Mouse (Mus musculus) MEL (cell line): ENCODE results near the gene Pakap. TPM values are rescaled to one million over a fixed set of nuclear protein-coding genes. Genes with fewer than 3 reads are reported as not detected.
A peak's percentile ranks its signal among the peaks of the same experiment; 100 is the strongest.

Source experiments
- DNase-seq: peaks from one replicate; pipeline ENCODE4 v3.0.0; 2011; ENCODE audit warnings: low read depth, low spot score
- H3K27ac ChIP-seq: 2 replicates; pipeline ENCODE4 v1.5.1; 2012; ENCODE audit warnings: low read depth, mild to moderate bottlenecking, control low read depth, low read length, moderate library complexity; ENCODE audit not compliant: control insufficient read depth
- H3K27me3 ChIP-seq, 2 experiments: fragments of 150-350 bp in 1 of 2; sonication (generic) in 1 of 2; 2 replicates each; pipeline ENCODE4 v1.6.1; 2012; ENCODE audit warnings: low read length in 2 of 2, mild to moderate bottlenecking in 2 of 2, improper control_type of control experiment in 1 of 2, moderate library complexity in 1 of 2; ENCODE audit not compliant: insufficient read depth in 2 of 2, control insufficient read depth in 1 of 2
- H3K36me3 ChIP-seq, 2 experiments: 2 replicates each; pipeline ENCODE4 v1.6.1; 2012 to 2014; ENCODE audit warnings: low read length in 2 of 2, improper control_type of control experiment in 1 of 2, inconsistent platforms in 1 of 2, mild to moderate bottlenecking in 1 of 2; ENCODE audit not compliant: insufficient read depth in 2 of 2, control insufficient read depth in 1 of 2
- H3K4me1 ChIP-seq, 2 experiments: fragments of 150-350 bp in 1 of 2; sonication (generic) in 1 of 2; 2 replicates each; pipeline ENCODE4 v1.6.1; 2012; ENCODE audit warnings: low read length in 2 of 2, improper control_type of control experiment in 1 of 2, mild to moderate bottlenecking in 1 of 2; ENCODE audit not compliant: insufficient read depth in 2 of 2, control insufficient read depth in 1 of 2
- H3K4me3 ChIP-seq, 2 experiments: fragments of 150-350 bp in 1 of 2; sonication (generic) in 1 of 2; 2 replicates each; pipeline ENCODE4 v1.5.1; 2012; ENCODE audit warnings: low read depth in 2 of 2, low read length in 2 of 2, mild to moderate bottlenecking in 2 of 2, moderate library complexity in 2 of 2, control low read depth in 1 of 2, improper control_type of control experiment in 1 of 2; ENCODE audit not compliant: control insufficient read depth in 1 of 2, insufficient read depth in 1 of 2
- H3K79me2 ChIP-seq: 2 replicates; pipeline ENCODE4 v1.6.1; 2012; ENCODE audit warnings: mild to moderate bottlenecking, low read length, moderate library complexity; ENCODE audit not compliant: control insufficient read depth, poor library complexity, insufficient read depth
- H3K9ac ChIP-seq: 2 replicates; pipeline ENCODE4 v1.6.1; 2012; ENCODE audit warnings: low read depth, mild to moderate bottlenecking, control low read depth, low read length, moderate library complexity; ENCODE audit not compliant: control insufficient read depth, poor library complexity, severe bottlenecking
- H3K9me3 ChIP-seq: fragments of 150-350 bp; sonication (generic); replicated peaks from 2 replicates; pipeline ENCODE4 v1.6.1; 2012; ENCODE audit warnings: mild to moderate bottlenecking, low read length, improper control_type of control experiment, moderate library complexity; ENCODE audit not compliant: insufficient read depth
- BHLHE40 ChIP-seq: IDR thresholded peaks from 2 replicates; pipeline ENCODE4 v1.6.1; 2012; ENCODE audit warnings: low read depth, mild to moderate bottlenecking, inconsistent platforms, low read length, improper control_type of control experiment, borderline replicate concordance
- CHD2 ChIP-seq: IDR thresholded peaks from 2 replicates; pipeline ENCODE4 v1.6.1; 2011; ENCODE audit warnings: low read length, improper control_type of control experiment
- CTCF ChIP-seq, 3 experiments: IDR thresholded peaks in 2 of 3; conservative IDR thresholded peaks in 1 of 3; 2 replicates each; pipeline ENCODE4 v1.5.1; 2011 to 2012; ENCODE audit warnings: low read length in 3 of 3, low read depth in 2 of 3, mild to moderate bottlenecking in 2 of 3, improper control_type of control experiment in 1 of 3, inconsistent platforms in 1 of 3, mixed read lengths in 1 of 3, moderate library complexity in 1 of 3; ENCODE audit not compliant: control insufficient read depth in 1 of 3, insufficient read depth in 1 of 3, poor library complexity in 1 of 3, severe bottlenecking in 1 of 3
- ELF1 ChIP-seq: IDR thresholded peaks from 2 replicates; pipeline ENCODE4 v1.6.1; 2014; ENCODE audit warnings: low read depth, mild to moderate bottlenecking, inconsistent platforms, low read length, improper control_type of control experiment, moderate library complexity
- EP300 ChIP-seq, 2 experiments: IDR thresholded peaks; 2 replicates each; pipeline ENCODE4 v1.6.1; 2011; ENCODE audit warnings: improper control_type of control experiment in 2 of 2, low read length in 2 of 2, low read depth in 1 of 2, mild to moderate bottlenecking in 1 of 2
- MAFK ChIP-seq: IDR thresholded peaks from 2 replicates; pipeline ENCODE4 v1.6.1; 2011; ENCODE audit warnings: low read depth, mild to moderate bottlenecking, low read length, improper control_type of control experiment, borderline replicate concordance
- MXI1 ChIP-seq: IDR thresholded peaks from 2 replicates; pipeline ENCODE4 v1.6.1; 2011; ENCODE audit warnings: mild to moderate bottlenecking, low read depth, low read length, improper control_type of control experiment
- MYB ChIP-seq: IDR thresholded peaks from 2 replicates; pipeline ENCODE4 v1.6.1; 2011; ENCODE audit warnings: mild to moderate bottlenecking, low read depth, low read length, improper control_type of control experiment
- MYC ChIP-seq: IDR thresholded peaks from 2 replicates; pipeline ENCODE4 v1.6.1; 2011; ENCODE audit warnings: low read depth, mild to moderate bottlenecking, low read length, improper control_type of control experiment, moderate library complexity
- NELFE ChIP-seq: IDR thresholded peaks from 2 replicates; pipeline ENCODE4 v1.6.1; 2011; ENCODE audit warnings: low read depth, low read length, improper control_type of control experiment
- RAD21 ChIP-seq: IDR thresholded peaks from 2 replicates; pipeline ENCODE4 v1.6.1; 2011; ENCODE audit warnings: mild to moderate bottlenecking, low read depth, low read length, improper control_type of control experiment
- RCOR1 ChIP-seq: IDR thresholded peaks from 2 replicates; pipeline ENCODE4 v1.6.1; 2012; ENCODE audit warnings: low read depth, mild to moderate bottlenecking, inconsistent platforms, low read length, improper control_type of control experiment
- SIN3A ChIP-seq: IDR thresholded peaks from 2 replicates; pipeline ENCODE4 v1.6.1; 2012; ENCODE audit warnings: low read length, improper control_type of control experiment, inconsistent platforms
- SMC3 ChIP-seq: IDR thresholded peaks from 2 replicates; pipeline ENCODE4 v1.6.1; 2011; ENCODE audit warnings: low read depth, low read length, improper control_type of control experiment
- TBP ChIP-seq: IDR thresholded peaks from 2 replicates; pipeline ENCODE4 v1.8.0; 2011; ENCODE audit warnings: low read depth, low read length, improper control_type of control experiment
- TCF12 ChIP-seq: IDR thresholded peaks from 2 replicates; pipeline ENCODE4 v1.6.1; 2014; ENCODE audit warnings: low read depth, mild to moderate bottlenecking, inconsistent platforms, low read length, improper control_type of control experiment, moderate library complexity
- UBTF ChIP-seq: IDR thresholded peaks from 2 replicates; pipeline ENCODE4 v1.6.1; 2012; ENCODE audit warnings: low read depth, mild to moderate bottlenecking, inconsistent platforms, low read length, improper control_type of control experiment, moderate library complexity, borderline replicate concordance; ENCODE audit not compliant: insufficient read depth
- USF2 ChIP-seq, 2 experiments: IDR thresholded peaks; 2 replicates each; pipeline ENCODE4 v1.6.1; 2011 to 2012; ENCODE audit warnings: improper control_type of control experiment in 2 of 2, low read length in 2 of 2, borderline replicate concordance in 1 of 2, inconsistent platforms in 1 of 2, low read depth in 1 of 2, mild to moderate bottlenecking in 1 of 2; ENCODE audit not compliant: insufficient read depth in 1 of 2
- ZKSCAN1 ChIP-seq: IDR thresholded peaks from 2 replicates; pipeline ENCODE4 v1.6.1; 2012; ENCODE audit warnings: low read depth, mild to moderate bottlenecking, inconsistent platforms, low read length, improper control_type of control experiment, moderate library complexity
- ZMIZ1 ChIP-seq: IDR thresholded peaks from 2 replicates; pipeline ENCODE4 v1.6.1; 2012; ENCODE audit warnings: low read depth, mild to moderate bottlenecking, inconsistent platforms, low read length, improper control_type of control experiment, moderate library complexity
- polyA plus RNA-seq, 2 experiments: library from polyadenylated mRNA; stranded (reverse) in 1 of 2; unstranded in 1 of 2; fragments of >175 nt in 1 of 2; fragments of >200 nt in 1 of 2; gene quantifications; 2 replicates each; pipeline versions ENCODE4 v1.2.1 to v1.2.4; 2012; ENCODE audit warnings: low replicate concordance in 2 of 2, low read depth in 1 of 2; ENCODE audit not compliant: insufficient read length in 2 of 2, insufficient read depth in 1 of 2, missing spikeins in 1 of 2
- total RNA-seq: library from RNA; depleted of rRNA; stranded (reverse); fragments of 300-350 nt; gene quantifications from 2 replicates; pipeline ENCODE4 v1.2.3, GENCODE M21; 2012

The Pakap gene
- total and polyA plus RNA-seq, 3 experiments = not detected

DNA sequence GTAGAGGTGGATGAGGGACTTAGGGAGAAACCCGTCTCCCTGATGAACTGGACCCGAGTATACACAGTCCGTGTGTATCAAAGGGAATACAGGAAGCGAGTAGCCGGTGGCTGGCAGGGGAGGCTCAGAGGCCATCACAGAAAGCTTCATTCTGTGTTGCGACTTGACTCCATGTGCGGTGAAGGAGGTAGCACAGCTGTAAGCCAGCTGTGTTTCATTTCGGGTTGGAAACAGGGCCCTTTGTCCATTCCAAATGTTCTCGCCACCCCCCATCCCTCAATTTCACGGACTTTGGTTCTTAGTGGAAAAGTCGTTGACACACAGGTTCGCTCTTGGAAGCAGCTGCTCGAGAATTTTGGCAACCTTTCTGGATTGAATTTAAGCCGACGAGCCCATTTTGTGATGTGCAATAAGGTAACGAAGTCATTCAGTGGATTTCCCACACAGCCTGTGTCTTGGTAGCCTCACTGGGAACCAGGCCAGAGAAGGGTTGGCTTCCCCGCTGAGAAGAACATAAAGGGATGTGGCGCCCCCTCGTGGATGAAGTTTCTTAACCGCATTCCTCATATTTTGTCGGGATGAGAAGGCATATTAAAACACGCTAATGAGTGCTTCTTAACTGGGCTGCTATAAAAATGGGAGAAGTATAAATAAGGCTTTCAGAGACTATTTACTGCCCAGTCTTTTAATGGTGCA, 39.4 kb downstream of the Pakap start:
- no peaks in the 10 kb centered on the region for H3K27me3 ChIP-seq
- H3K27ac ChIP-seq = no peak overlapping the region
- H3K79me2 ChIP-seq = no peaks in the 10 kb centered on the region
- H3K9me3 ChIP-seq = no peaks in the 10 kb centered on the region
- peak; percentile 13 for DNase-seq
- peak; percentile 8 to 38 (median 24); a peak in 3 of 6 replicates for TF ChIP-seq CTCF (IDR thresholded peaks at IDR 0.05 in 2 of 3, conservative IDR thresholded peaks at IDR 0.05 in 1 of 3; ENCODE audit: control insufficient read depth in 1 of 3, insufficient read depth in 1 of 3, low read depth in 2 of 3, low read length in 3 of 3, poor library complexity in 1 of 3, severe bottlenecking in 1 of 3)
- no peak for TF ChIP-seq USF2 (IDR thresholded peaks at IDR 0.05; ENCODE audit: borderline replicate concordance in 1 of 2, insufficient read depth in 1 of 2, low read depth in 1 of 2, low read length in 2 of 2)
- H3K4me3 ChIP-seq = no peak overlapping the region
- H3K9ac ChIP-seq = no peak overlapping the region
- no peaks in the 10 kb centered on the region for H3K4me1 ChIP-seq
- no peaks in the 10 kb centered on the region for H3K36me3 ChIP-seq

DNA sequence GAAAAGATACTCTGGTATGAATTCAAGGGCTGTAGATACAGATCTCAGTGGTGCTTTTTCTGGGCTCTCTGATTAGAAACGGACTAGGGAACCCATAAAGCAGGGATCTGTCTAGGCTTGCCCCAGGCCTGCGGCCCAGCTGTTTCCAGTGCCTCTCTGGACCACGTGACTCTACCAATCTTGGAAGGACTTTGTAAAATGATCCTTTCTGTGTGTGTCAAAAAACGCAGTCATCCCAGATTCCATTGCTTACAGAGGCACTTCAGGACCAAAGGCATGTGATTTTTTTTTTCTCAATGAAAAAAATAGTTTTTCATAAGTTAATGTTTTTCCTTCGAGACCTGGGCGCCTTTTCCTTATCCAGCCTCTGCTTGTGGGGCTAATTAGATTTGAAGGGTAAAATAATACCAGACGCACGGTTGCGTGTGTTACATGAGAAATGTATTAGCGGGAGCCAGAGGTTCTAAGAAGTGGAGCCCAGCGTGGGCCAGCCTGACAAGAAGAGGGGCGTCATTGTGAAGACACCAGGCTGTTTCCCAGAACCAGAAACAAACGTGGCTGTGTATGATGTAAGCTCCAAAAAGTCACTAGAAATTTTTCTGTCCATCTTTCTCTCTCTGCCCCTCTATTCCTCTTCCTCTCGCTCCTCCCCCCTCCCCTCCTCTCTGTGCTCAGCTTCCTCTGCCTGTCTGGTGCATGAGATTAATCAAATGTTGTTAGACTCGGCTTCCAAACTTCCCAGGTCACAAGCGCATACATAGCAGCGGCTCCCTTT, 43.5 kb downstream of the Pakap start:
- H3K36me3 ChIP-seq = no peaks in the 10 kb centered on the region
- no peak overlapping the region for H3K27ac ChIP-seq
- TF ChIP-seq BHLHE40 (no peak), MYC (no peak), RCOR1 (no peak), MYB (no peak), TBP (no peak), ZMIZ1 (no peak), CHD2 (no peak), EP300 (IDR thresholded peaks at IDR 0.05; ENCODE audit: low read depth in 1 of 2, low read length in 2 of 2) (no peak), MXI1 (no peak), UBTF (no peak), TCF12 (no peak), MAFK (no peak), NELFE (no peak), SIN3A (no peak), SMC3 (no peak), ZKSCAN1 (no peak), ELF1 (no peak), RAD21 (no peak)
- TF ChIP-seq, all 39 proteins: peak for 0
- no peak for DNase-seq
- Histone ChIP-seq H3K79me2 (no peaks in the 10 kb centered on the region), H3K9me3 (no peaks in the 10 kb centered on the region), H3K4me3 (no peak overlapping the region), H3K27me3 (no peaks in the 10 kb centered on the region), H3K4me1 (no peaks in the 10 kb centered on the region), H3K9ac (no peak overlapping the region)
